Mouse (Mus musculus) pancreas, adult 10 weeks (tissue): Measurements from ENCODE around the gene Rfx6. TPM values are rescaled to one million over a fixed set of nuclear protein-coding genes. Genes with fewer than 3 reads are reported as not detected.

Experiments used
- polyA plus RNA-seq: library from polyadenylated mRNA; stranded (reverse); fragments of 350-450 nt; fragmentation: Illumina TruSeq; extraction: RNeasy Lipid Tissue Mini Kit (QIAGEN cat#74804); gene quantifications from one replicate; pipeline ENCODE4 v1.2.3, GENCODE M21; 2015; ENCODE audit warnings: low read depth, low replicate concordance; ENCODE audit not compliant: insufficient read depth

Gene Rfx6
- polyA plus RNA-seq: 4.8 TPM

DNA sequence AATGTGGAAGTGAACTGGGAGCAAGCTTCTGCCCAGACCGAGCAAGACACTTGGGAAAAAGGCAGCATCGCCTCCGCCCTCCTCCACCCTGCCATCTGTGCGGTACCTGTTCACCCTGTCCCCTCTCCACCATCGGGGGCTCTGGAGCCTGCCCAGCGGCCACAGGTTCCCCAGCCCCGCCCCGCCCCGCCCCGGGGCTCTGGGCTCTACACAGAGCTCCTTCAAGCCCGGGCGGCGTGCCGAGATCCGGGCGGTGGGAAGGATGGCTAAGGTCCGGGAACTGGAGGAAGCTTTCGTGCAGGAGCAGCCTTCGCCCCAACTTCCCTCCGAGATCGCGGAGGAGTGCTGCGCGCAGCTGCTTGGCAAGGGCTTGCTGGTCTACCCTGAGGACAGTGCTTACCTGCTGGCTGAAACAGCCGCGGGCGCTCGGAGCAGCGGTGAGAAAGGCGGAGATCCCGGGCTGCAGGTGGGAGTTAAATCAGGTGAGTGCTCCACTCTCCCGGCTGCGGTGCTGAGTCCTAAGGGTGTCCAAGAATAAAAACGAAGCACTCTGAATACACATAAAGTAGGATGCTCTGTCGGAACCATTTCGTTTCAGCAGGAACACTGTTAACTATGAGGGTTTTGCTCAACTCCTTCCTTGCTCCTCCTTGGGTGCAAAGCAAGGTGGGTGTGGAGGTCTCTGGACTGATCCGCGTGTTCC, at the start of gene Rfx6:
TSS of gene Rfx6 (plus strand) at position 209 of the 703 bp plus-strand sequence.

DNA sequence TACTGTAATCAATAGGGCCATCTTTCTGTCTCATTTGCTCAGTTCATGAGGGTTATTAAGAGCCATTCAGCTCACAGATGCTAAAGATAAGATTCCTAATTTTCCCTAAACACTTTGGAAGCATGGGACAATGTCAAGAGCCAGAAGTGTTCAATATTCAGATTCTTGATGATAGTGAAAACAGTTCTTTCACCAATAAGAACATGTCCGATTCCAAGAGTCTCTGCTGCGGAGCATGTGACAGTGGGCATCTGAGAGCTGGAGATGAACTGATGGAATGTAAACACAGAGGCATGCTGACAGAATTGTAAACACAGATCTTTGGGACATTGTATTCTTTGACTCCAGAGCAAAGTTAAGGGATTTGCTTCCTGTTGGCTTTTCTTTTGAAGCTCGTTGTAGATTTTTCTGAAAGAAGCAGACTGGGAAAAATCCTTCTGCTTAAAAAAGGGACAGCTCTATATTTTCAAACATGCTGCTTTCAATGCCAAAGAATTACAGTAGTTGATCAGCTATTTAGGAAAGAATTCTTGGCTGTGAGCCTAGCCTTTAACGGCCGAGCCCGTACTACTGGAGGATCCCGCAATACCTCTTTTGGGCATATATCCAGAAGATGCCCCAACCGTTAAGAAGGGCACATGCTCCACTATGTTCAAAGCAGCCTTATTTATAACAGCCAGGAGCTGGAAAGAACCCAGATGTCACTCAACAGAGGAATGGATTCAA, 46.0 kb upstream of the Rfx6 start, which contains the start of gene Gprc6a:
TSS of gene Gprc6a (minus strand) at position 51 of the 726 bp plus-strand sequence.

Other genes with a start within 250 kb of the Rfx6 start
- gene Gm49339, start 197.1 kb upstream of the Rfx6 start, polyA plus RNA-seq: 1.1 TPM
- 5.9 TPM for gene Lilr4b, start 197.1 kb upstream of the Rfx6 start, polyA plus RNA-seq
- gene Lilrb4a, start 186.8 kb upstream of the Rfx6 start, polyA plus RNA-seq: 5.4 TPM
- gene Fam162b, start 87.2 kb upstream of the Rfx6 start, polyA plus RNA-seq: not detected
- gene Gprc6a, start 46.3 kb upstream of the Rfx6 start, polyA plus RNA-seq: not detected